Mouse (Mus musculus): Measurements from ENCODE around the gene Cdkn3. TPM values are rescaled to one million over a fixed set of nuclear protein-coding genes. Genes with fewer than 3 reads are reported as not detected.

Cdkn3 gene
- polyA plus RNA-seq, 1 experiment from 2014 or later: 47.2 TPM

DNA sequence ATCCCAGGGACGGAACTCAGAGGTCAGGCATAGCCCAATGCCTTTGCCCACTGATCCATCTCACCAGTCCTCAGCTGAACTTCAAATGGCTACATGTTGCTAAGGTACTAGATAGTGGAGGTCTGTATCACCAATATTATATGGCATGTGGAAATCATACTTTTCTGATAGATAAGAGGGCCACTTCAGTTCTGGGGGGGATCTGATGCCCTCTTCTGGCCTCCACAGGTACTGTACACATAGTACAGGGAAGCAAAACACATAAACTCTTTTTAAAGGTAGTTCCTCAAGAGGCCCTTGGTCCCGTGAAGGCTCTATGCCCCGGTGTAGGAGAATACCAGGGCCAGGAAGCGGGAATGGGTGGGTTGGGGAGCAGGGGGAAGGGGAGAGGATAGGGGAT, 30.0 kb downstream of the Cdkn3 start:
- DNase-seq (ENCODE audit: low spot score, missing footprints) (no peak), ATAC-seq (ENCODE audit: low FRiP score) (no peak)
- Histone ChIP-seq H3K36me3 (ENCODE audit: control insufficient read depth, insufficient read depth, low read length) (no peaks in the 10 kb centered on the region), H3K4me1 (ENCODE audit: control insufficient read depth, insufficient read depth, low read length) (peaks cover 7% of the 10 kb centered on the region), H3K9ac (ENCODE audit: low read length) (no peak overlapping the region), H3K4me2 (no peak overlapping the region), H3K27ac (ENCODE audit: low read depth, low read length) (no peak overlapping the region), H3K27me3 (ENCODE audit: control insufficient read depth, insufficient read depth, low read length) (no peaks in the 10 kb centered on the region), H3K9me3 (ENCODE audit: control insufficient read depth, low read length) (no peaks in the 10 kb centered on the region), H3K4me3 (ENCODE audit: low read depth, low read length) (no peak overlapping the region)
- 74% methylated on average over 4 of the region's 4 CpGs for WGBS

DNA sequence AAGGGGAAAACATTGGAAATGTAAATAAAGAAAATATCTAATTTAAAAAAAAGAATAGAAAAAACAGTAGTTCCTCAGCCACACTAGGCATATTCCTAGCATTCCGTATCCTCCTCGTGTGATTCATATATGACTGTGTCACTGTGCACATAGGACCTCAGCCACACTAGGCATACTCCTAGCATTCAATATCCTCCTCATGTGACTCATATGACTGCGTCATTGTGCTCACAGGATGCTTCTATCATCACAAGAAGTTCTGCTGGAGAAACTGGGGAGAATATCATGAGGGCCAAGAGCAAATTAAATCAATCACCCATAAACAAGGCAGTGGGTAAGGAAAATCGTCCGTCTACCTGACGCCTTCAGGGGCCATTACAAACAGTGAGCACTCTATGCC, 30.4 kb downstream of the Cdkn3 start:
- DNase-seq (ENCODE audit: low spot score, missing footprints) (no peak), ATAC-seq (ENCODE audit: low FRiP score) (no peak)
- Histone ChIP-seq H3K36me3 (ENCODE audit: control insufficient read depth, insufficient read depth, low read length) (no peaks in the 10 kb centered on the region), H3K27me3 (ENCODE audit: control insufficient read depth, insufficient read depth, low read length) (no peaks in the 10 kb centered on the region), H3K9ac (ENCODE audit: low read length) (no peak overlapping the region), H3K27ac (ENCODE audit: low read depth, low read length) (no peak overlapping the region), H3K9me3 (ENCODE audit: control insufficient read depth, low read length) (no peaks in the 10 kb centered on the region), H3K4me3 (ENCODE audit: low read depth, low read length) (no peak overlapping the region), H3K4me2 (no peak overlapping the region), H3K4me1 (ENCODE audit: control insufficient read depth, insufficient read depth, low read length) (peaks cover 7% of the 10 kb centered on the region)
- 91% methylated on average over 6 of the region's 6 CpGs for WGBS

DNA sequence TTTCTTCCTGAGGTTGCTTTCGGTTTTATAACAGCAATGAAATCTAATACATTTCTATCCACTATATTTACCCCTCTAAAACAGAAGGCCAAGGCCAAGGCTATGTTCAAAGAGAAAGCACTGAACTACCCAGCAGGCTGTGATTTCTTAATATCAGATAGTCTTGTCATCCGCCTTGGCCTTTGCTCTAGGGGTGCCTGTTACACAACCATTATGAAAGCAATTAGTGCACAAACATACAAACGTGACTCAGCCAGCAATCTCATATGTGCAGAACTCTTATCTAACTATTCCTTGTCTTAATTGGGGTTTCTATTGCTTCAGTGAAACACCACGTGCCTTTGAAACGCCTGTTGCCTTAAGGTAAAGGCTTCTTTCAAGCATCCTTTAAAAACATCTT, 33.8 kb downstream of the Cdkn3 start:
- DNase-seq (ENCODE audit: low spot score, missing footprints): no peak
- no peak overlapping the region for H3K4me2 ChIP-seq
- H3K9me3 ChIP-seq (ENCODE audit: control insufficient read depth, low read length): no peaks in the 10 kb centered on the region
- no peaks in the 10 kb centered on the region for H3K4me1 ChIP-seq (ENCODE audit: control insufficient read depth, insufficient read depth, low read length)
- no peaks in the 10 kb centered on the region for H3K36me3 ChIP-seq (ENCODE audit: control insufficient read depth, insufficient read depth, low read length)
- H3K27me3 ChIP-seq (ENCODE audit: control insufficient read depth, insufficient read depth, low read length): no peaks in the 10 kb centered on the region
- no peak overlapping the region for H3K27ac ChIP-seq (ENCODE audit: low read depth, low read length)
- no peak overlapping the region for H3K9ac ChIP-seq (ENCODE audit: low read length)
- H3K4me3 ChIP-seq (ENCODE audit: low read depth, low read length): no peak overlapping the region
- no peak for ATAC-seq (ENCODE audit: low FRiP score)
- 90% methylated on average over 5 of the region's 5 CpGs for WGBS

DNA sequence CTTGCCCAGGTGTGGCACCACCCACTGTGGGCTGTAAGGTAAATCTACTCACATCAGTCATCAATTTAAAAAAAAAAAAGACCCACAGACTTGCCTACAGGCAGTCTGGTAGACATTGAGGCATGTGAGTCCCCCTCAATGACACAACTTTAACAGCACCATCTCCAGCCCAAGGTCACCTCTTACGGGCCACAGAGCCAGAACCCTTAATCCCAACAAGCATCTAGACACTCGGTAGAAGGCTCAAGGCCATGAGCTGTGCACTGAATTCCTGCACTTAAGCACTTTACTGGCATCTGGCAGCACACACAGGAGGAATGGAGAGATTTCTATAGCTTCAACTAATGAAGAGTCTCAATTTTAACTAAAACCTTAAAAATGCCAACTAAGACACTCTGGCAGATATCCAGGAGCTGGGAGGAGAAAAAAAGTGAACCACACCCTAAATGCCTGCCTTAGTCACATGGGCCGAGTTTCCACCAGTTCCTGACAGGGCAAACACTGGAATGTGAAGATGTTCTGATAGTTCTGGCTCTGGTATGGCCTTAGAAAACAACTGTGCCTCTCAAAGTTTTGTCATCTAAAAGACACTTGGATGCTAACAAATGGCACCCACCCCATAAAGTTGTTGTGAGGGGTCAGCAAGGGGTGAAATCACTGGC, 40.5 kb downstream of the Cdkn3 start:
- no peak overlapping the region for H3K27ac ChIP-seq (ENCODE audit: low read depth, low read length)
- WGBS: 90% methylated on average over 3 of the region's 3 CpGs
- H3K36me3 ChIP-seq (ENCODE audit: control insufficient read depth, insufficient read depth, low read length): no peaks in the 10 kb centered on the region
- DNase-seq (ENCODE audit: low spot score, missing footprints) (no peak), ATAC-seq (ENCODE audit: low FRiP score) (no peak)
- H3K4me1 ChIP-seq (ENCODE audit: control insufficient read depth, insufficient read depth, low read length): no peaks in the 10 kb centered on the region
- no peaks in the 10 kb centered on the region for H3K27me3 ChIP-seq (ENCODE audit: control insufficient read depth, insufficient read depth, low read length)
- no peak overlapping the region for H3K4me2 ChIP-seq
- H3K9me3 ChIP-seq (ENCODE audit: control insufficient read depth, low read length): no peaks in the 10 kb centered on the region
- H3K4me3 ChIP-seq (ENCODE audit: low read depth, low read length): no peak overlapping the region
- H3K9ac ChIP-seq (ENCODE audit: low read length): no peak overlapping the region

DNA sequence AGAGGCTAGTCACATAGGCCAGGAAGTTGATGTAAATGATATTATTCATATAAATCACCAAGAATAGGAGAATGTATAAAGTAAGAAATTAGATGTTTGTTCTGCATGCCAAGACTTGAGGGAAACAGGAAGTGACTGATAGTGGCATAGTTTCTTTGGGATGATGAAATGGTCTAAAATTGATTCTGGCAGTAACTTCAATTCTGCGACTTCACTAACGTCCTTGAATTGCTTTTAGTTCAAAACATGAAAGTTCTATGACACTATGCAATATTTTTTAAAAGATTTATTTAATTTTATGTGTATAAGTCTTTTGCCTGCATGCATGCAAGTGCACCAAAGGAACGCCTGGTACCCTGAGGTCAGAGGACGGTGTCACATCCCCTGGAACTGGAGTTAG, 42.9 kb downstream of the Cdkn3 start:
- Histone ChIP-seq H3K4me1 (ENCODE audit: control insufficient read depth, insufficient read depth, low read length) (no peaks in the 10 kb centered on the region), H3K27ac (ENCODE audit: low read depth, low read length) (no peak overlapping the region), H3K9me3 (ENCODE audit: control insufficient read depth, low read length) (no peaks in the 10 kb centered on the region), H3K36me3 (ENCODE audit: control insufficient read depth, insufficient read depth, low read length) (no peaks in the 10 kb centered on the region), H3K4me2 (no peak overlapping the region), H3K27me3 (ENCODE audit: control insufficient read depth, insufficient read depth, low read length) (no peaks in the 10 kb centered on the region), H3K4me3 (ENCODE audit: low read depth, low read length) (no peak overlapping the region), H3K9ac (ENCODE audit: low read length) (no peak overlapping the region)
- ATAC-seq (ENCODE audit: low FRiP score): no peak
- DNase-seq (ENCODE audit: low spot score, missing footprints): no peak
- 90% methylated on average over 4 of the region's 4 CpGs for WGBS

DNA sequence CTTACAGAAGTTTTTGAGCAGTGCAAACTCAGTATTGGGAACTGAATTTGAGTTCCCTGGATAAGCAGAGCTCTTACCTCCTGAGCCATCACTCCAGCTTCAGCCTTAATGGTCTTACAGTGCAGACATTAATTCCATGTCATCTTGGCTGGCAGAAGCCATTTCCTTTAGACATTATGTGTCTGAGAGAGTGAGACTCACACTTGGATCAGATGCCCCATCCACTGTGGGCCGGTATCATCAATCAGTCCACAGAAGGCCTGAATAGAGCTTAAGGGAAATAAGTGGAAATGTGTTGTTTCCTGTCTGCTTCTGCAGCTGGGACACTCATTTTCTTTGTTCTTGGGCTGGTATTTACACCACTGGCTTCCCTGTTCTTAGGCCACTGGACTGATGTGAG, 43.5 kb downstream of the Cdkn3 start:
- 85% methylated on average over 1 of the region's 1 CpGs for WGBS
- no peaks in the 10 kb centered on the region for H3K9me3 ChIP-seq (ENCODE audit: control insufficient read depth, low read length)
- ATAC-seq (ENCODE audit: low FRiP score): no peak

DNA sequence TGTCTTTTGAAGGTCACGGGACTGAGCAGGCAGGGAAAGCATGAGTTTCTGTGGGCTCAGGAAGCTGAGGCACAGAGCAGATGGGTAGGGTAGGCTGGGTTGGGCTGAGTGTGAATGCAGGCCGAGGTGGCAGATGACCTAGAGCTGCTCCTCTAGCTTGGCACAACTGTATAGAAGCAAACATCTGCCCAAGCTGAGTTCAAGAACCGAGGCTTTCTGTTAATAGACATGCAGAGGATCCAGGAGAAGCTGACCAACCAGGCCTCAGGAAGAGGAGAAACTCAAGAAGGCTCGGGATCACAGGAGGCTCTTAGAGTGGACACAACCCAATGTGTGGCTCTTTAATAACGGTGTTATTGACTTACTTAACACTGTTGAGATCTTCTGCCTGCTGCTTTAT, 45.8 kb downstream of the Cdkn3 start:
- ATAC-seq (ENCODE audit: low FRiP score) (no peak), DNase-seq (ENCODE audit: low spot score, missing footprints) (no peak)
- H3K4me3 ChIP-seq (ENCODE audit: low read depth, low read length): no peak overlapping the region
- no peak overlapping the region for H3K27ac ChIP-seq (ENCODE audit: low read depth, low read length)
- H3K4me2 ChIP-seq: no peak overlapping the region
- 82% methylated on average over 5 of the region's 5 CpGs for WGBS
- no peak overlapping the region for H3K9ac ChIP-seq (ENCODE audit: low read length)
- no peaks in the 10 kb centered on the region for H3K4me1 ChIP-seq (ENCODE audit: control insufficient read depth, insufficient read depth, low read length)
- H3K9me3 ChIP-seq (ENCODE audit: control insufficient read depth, low read length): no peaks in the 10 kb centered on the region
- H3K27me3 ChIP-seq (ENCODE audit: control insufficient read depth, insufficient read depth, low read length): no peaks in the 10 kb centered on the region
- H3K36me3 ChIP-seq (ENCODE audit: control insufficient read depth, insufficient read depth, low read length): no peaks in the 10 kb centered on the region

More for the DNA sequence above, 43.5 kb downstream of the Cdkn3 start:
- Histone ChIP-seq H3K9ac (ENCODE audit: low read length) (no peak overlapping the region), H3K27ac (ENCODE audit: low read depth, low read length) (no peak overlapping the region), H3K4me3 (ENCODE audit: low read depth, low read length) (no peak overlapping the region), H3K36me3 (ENCODE audit: control insufficient read depth, insufficient read depth, low read length) (no peaks in the 10 kb centered on the region), H3K4me1 (ENCODE audit: control insufficient read depth, insufficient read depth, low read length) (no peaks in the 10 kb centered on the region), H3K4me2 (no peak overlapping the region), H3K27me3 (ENCODE audit: control insufficient read depth, insufficient read depth, low read length) (no peaks in the 10 kb centered on the region)
- no peak for DNase-seq (ENCODE audit: low spot score, missing footprints)

DNA sequence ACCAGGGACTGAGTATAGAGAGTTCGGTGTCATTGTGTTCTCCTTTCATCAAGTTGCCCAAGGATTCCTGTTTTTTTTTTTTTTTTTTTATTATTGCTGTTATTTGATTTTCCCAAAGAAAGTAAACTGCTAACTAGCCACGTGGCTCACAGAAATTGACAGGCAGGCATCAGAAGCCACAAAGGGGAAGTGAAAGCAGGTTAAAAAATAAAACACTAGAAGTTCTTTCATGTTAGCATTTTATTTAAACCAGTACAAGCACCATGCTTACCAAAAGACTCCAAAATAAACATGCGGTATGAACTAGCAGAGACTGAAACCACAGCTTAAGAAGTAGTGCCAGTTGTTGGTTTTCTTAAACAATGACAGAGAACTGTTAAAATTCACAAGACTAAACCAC, 47.6 kb downstream of the Cdkn3 start:
- Histone ChIP-seq H3K27me3 (ENCODE audit: control insufficient read depth, insufficient read depth, low read length) (no peaks in the 10 kb centered on the region), H3K36me3 (ENCODE audit: control insufficient read depth, insufficient read depth, low read length) (no peaks in the 10 kb centered on the region), H3K4me3 (ENCODE audit: low read depth, low read length) (no peak overlapping the region), H3K9ac (ENCODE audit: low read length) (no peak overlapping the region), H3K27ac (ENCODE audit: low read depth, low read length) (no peak overlapping the region), H3K9me3 (ENCODE audit: control insufficient read depth, low read length) (no peaks in the 10 kb centered on the region), H3K4me2 (no peak overlapping the region), H3K4me1 (ENCODE audit: control insufficient read depth, insufficient read depth, low read length) (no peaks in the 10 kb centered on the region)
- WGBS: 91% methylated on average over 3 of the region's 3 CpGs
- no peak for DNase-seq (ENCODE audit: low spot score, missing footprints)
- ATAC-seq (ENCODE audit: low FRiP score): no peak

DNA sequence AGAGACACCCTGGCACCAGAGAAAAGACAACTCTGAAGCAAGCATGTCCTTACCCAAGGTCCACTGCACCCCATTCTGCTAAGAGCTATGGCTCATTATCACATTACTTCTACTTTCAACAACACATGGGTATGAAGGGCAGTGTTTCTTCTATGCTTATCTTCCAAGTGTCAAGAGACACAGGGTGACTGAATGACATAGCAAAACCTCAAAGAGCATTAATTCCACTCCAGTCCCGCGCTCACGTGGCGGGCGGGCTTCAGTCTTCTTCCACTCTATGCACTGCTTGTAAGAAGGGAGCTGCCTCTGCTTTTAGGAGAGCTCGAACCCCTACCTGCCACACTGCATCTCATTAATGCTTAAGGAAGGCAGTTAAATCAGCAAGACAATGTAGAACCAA, 55.3 kb downstream of the Cdkn3 start:
- no peak overlapping the region for H3K4me3 ChIP-seq (ENCODE audit: low read depth, low read length)
- H3K9me3 ChIP-seq (ENCODE audit: control insufficient read depth, low read length): no peaks in the 10 kb centered on the region
- H3K27ac ChIP-seq (ENCODE audit: low read depth, low read length): no peak overlapping the region
- H3K4me1 ChIP-seq (ENCODE audit: control insufficient read depth, insufficient read depth, low read length): peaks cover 3% of the 10 kb centered on the region; the same call in 1 of the 2 replicates
- 85% methylated on average over 6 of the region's 6 CpGs for WGBS
- no peak overlapping the region for H3K9ac ChIP-seq (ENCODE audit: low read length)
- ATAC-seq (ENCODE audit: low FRiP score): no peak
- no peak for DNase-seq (ENCODE audit: low spot score, missing footprints)
- peaks cover 3% of the 10 kb centered on the region; the same call in 1 of the 2 replicates for H3K36me3 ChIP-seq (ENCODE audit: control insufficient read depth, insufficient read depth, low read length)
- H3K27me3 ChIP-seq (ENCODE audit: control insufficient read depth, insufficient read depth, low read length): no peaks in the 10 kb centered on the region
- H3K4me2 ChIP-seq: no peak overlapping the region
